Mouse (Mus musculus) midbrain, embryonic 11.5 days (tissue): ENCODE measurements around the gene Harbi1. TPM values are rescaled to one million over a fixed set of nuclear protein-coding genes. Genes with fewer than 3 reads are reported as not detected.

ENCODE experiments used
- ATAC-seq: fragments of 200-750 bp; cut with Nextera tagmentation; 2 replicates; pipeline ENCODE4 v1.8.0; 2017; ENCODE audit warnings: moderate TSS enrichment, moderate library complexity; ENCODE audit not compliant: low FRiP score
- DNase-seq: peaks from one replicate; pipeline ENCODE4 v3.0.0; 2015; ENCODE audit warnings: low spot score; ENCODE audit errors: missing footprints
- H3K27ac ChIP-seq: fragments of 300-500 bp; sonication (generic); 2 replicates; pipeline ENCODE4 v1.5.1; 2014; ENCODE audit warnings: low read depth, low read length
- H3K27me3 ChIP-seq: fragments of 300-500 bp; sonication (generic); 2 replicates; pipeline ENCODE4 v1.6.1; 2014; ENCODE audit warnings: mild to moderate bottlenecking, low read length, moderate library complexity, mixed read lengths; ENCODE audit not compliant: control insufficient read depth, insufficient read depth
- H3K36me3 ChIP-seq: fragments of 300-500 bp; sonication (generic); 2 replicates; pipeline ENCODE4 v1.6.1; 2014; ENCODE audit warnings: mild to moderate bottlenecking, low read length, moderate library complexity, mixed read lengths; ENCODE audit not compliant: control insufficient read depth, insufficient read depth
- H3K4me1 ChIP-seq: fragments of 300-500 bp; sonication (generic); 2 replicates; pipeline ENCODE4 v1.6.1; 2014; ENCODE audit warnings: low read length; ENCODE audit not compliant: control insufficient read depth, insufficient read depth
- H3K4me2 ChIP-seq: fragments of 300-500 bp; sonication (generic); 2 replicates; pipeline ENCODE4 v1.6.1; 2014; ENCODE audit warnings: mild to moderate bottlenecking, moderate library complexity
- H3K4me3 ChIP-seq: fragments of 300-500 bp; sonication (generic); 2 replicates; pipeline ENCODE4 v1.5.1; 2014; ENCODE audit warnings: low read depth, low read length
- H3K9ac ChIP-seq: fragments of 300-500 bp; sonication (generic); 2 replicates; pipeline ENCODE4 v1.6.1; 2014; ENCODE audit warnings: low read length
- H3K9me3 ChIP-seq: fragments of 300-500 bp; sonication (generic); 2 replicates; pipeline ENCODE4 v1.6.1; 2016; ENCODE audit warnings: low read length; ENCODE audit not compliant: control insufficient read depth
- WGBS: fragments of 180-500 bp; shearing (Covaris S2); extraction: QIAGEN DNeasy Blood & Tissue Kit; methylation state at CpG from one replicate; pipeline ENCODE4 v1.1.7; 2014; 5-methylcytosine and 5-hydroxymethylcytosine counted together
- polyA plus RNA-seq: library from polyadenylated mRNA; unstranded; fragments of >200 nt; fragmentation: Nextera tagmentation; extraction: Ambion mirVana; gene quantifications from 2 replicates; pipeline ENCODE4 v1.2.1, GENCODE M21; 2014

Gene Harbi1
- polyA plus RNA-seq, 1 experiment from 2014 or later = 18.0 TPM

- H3K4me1 ChIP-seq = peaks cover 4% of the 10 kb centered on the region
- no peaks in the 10 kb centered on the region for H3K9me3 ChIP-seq
- H3K36me3 ChIP-seq = no peaks in the 10 kb centered on the region
- H3K9ac ChIP-seq = no peak overlapping the region
- 84% methylated on average over 6 of the region's 6 CpGs for WGBS
- ATAC-seq = no peak
- no peaks in the 10 kb centered on the region for H3K27me3 ChIP-seq
- H3K27ac ChIP-seq = no peak overlapping the region
- no peak overlapping the region for H3K4me3 ChIP-seq
- no peak overlapping the region for H3K4me2 ChIP-seq
- DNase-seq = no peak
These were observed 4.9 kb upstream of the Harbi1 start for GRCm38 (mm10) chr2:91705736-91706135.

DNA sequence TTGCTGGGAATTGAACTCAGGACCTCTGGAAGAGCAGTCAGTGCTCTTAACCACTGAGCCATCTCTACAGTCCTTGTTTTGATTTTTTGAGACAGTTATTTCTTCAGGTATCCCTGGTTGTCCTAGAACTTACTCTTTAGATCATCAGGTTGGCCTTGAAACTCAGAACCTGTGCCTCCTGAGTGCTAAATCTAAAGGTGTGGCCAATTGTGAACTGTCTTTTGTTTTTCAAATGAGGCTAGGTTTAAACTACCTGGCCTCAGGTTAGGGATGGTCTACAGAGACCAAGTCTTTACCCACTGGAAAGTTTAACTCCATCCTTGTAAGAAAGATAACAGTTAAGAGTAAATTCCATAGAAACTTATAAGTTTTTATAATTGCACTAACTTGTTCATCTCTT is 4.2 kb upstream of the Harbi1 start:
- H3K27me3 ChIP-seq = no peaks in the 10 kb centered on the region
- DNase-seq = no peak
- peaks cover 5% of the 10 kb centered on the region for H3K4me1 ChIP-seq
- H3K36me3 ChIP-seq = no peaks in the 10 kb centered on the region
- no peaks in the 10 kb centered on the region for H3K9me3 ChIP-seq
- H3K4me3 ChIP-seq = no peak overlapping the region
- no peak for ATAC-seq
- no peak overlapping the region for H3K4me2 ChIP-seq
- no peak overlapping the region for H3K9ac ChIP-seq
- no peak overlapping the region for H3K27ac ChIP-seq

- Histone ChIP-seq H3K4me3 (no peak overlapping the region), H3K9me3 (no peaks in the 10 kb centered on the region), H3K27ac (no peak overlapping the region), H3K27me3 (no peaks in the 10 kb centered on the region), H3K36me3 (no peaks in the 10 kb centered on the region), H3K9ac (no peak overlapping the region), H3K4me2 (no peak overlapping the region), H3K4me1 (peaks cover 8% of the 10 kb centered on the region)
- WGBS = 91% methylated on average over 6 of the region's 6 CpGs
- no peak for DNase-seq
- ATAC-seq = no peak
These were observed 2.3 kb upstream of the Harbi1 start for GRCm38 (mm10) chr2:91708361-91708760.

DNA sequence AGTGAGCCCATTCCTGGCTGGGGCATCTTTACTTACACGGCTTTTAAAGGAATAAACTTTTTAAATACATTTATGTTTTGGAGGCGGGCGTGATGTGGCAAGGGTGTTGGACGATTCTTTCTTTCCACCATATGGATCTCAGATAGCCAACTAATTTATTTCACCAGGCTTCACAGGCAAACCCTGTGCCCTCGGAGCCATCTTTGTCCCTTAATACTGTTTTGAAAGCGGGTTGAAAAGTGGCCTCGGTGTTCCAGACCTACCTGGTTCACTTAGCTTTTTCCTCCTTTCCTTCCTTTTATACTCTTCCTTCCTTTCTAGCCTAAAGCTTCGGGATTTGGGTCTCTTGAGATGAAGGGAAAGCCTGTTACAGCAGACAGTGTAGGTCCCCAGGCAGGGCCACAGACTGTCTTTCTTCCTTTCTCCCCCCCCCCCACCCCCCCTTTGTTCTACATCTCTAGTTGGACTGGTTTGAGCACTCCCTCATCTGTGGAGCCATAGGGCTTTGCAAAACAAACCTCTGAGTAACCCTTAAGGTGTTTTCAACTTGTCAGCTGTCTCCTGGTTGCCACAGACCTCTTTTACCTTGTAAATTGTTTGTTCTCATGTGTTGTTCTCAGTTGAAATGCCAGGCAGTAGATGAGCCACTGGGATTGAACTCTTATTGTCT is 739 bp downstream of the Harbi1 start:
- H3K9ac ChIP-seq = peak overlapping the region; percentile 72
- DNase-seq (no peak), ATAC-seq (no peak)
- H3K4me1 ChIP-seq = peaks cover 8% of the 10 kb centered on the region
- H3K9me3 ChIP-seq = no peaks in the 10 kb centered on the region
- H3K36me3 ChIP-seq = no peaks in the 10 kb centered on the region
- 6% methylated on average over 8 of the region's 8 CpGs for WGBS
- no peaks in the 10 kb centered on the region for H3K27me3 ChIP-seq
- H3K27ac ChIP-seq = peak overlapping the region; percentile 22; the same call in 1 of the 2 replicates
- peak overlapping the region; percentile 78 for H3K4me2 ChIP-seq
- H3K4me3 ChIP-seq = peak overlapping the region; percentile 73

GRCm38 (mm10) chr2:91714921-91715320 is 4.3 kb downstream of the Harbi1 start:
- Histone ChIP-seq H3K4me3 (no peak overlapping the region), H3K27ac (no peak overlapping the region), H3K4me1 (peaks cover 4% of the 10 kb centered on the region; the same call in 1 of the 2 replicates), H3K9ac (no peak overlapping the region), H3K36me3 (no peaks in the 10 kb centered on the region), H3K9me3 (no peaks in the 10 kb centered on the region), H3K27me3 (no peaks in the 10 kb centered on the region), H3K4me2 (no peak overlapping the region)
- DNase-seq (no peak), ATAC-seq (no peak)
- 72% methylated on average over 1 of the region's 1 CpGs for WGBS

- H3K4me2 ChIP-seq = no peak overlapping the region
- H3K27me3 ChIP-seq = no peaks in the 10 kb centered on the region
- no peaks in the 10 kb centered on the region for H3K9me3 ChIP-seq
- H3K4me3 ChIP-seq = no peak overlapping the region
- no peaks in the 10 kb centered on the region for H3K36me3 ChIP-seq
- H3K9ac ChIP-seq = no peak overlapping the region
- WGBS = 83% methylated on average over 6 of the region's 6 CpGs
- H3K27ac ChIP-seq = no peak overlapping the region
- DNase-seq = no peak
- ATAC-seq = no peak
- H3K4me1 ChIP-seq = no peaks in the 10 kb centered on the region
These were observed 7.6 kb downstream of the Harbi1 start for GRCm38 (mm10) chr2:91718276-91718675.

- H3K9me3 ChIP-seq = no peaks in the 10 kb centered on the region
- H3K4me2 ChIP-seq = no peak overlapping the region
- DNase-seq (no peak), ATAC-seq (no peak)
- H3K36me3 ChIP-seq = no peaks in the 10 kb centered on the region
- H3K27me3 ChIP-seq = no peaks in the 10 kb centered on the region
- WGBS = 78% methylated on average over 4 of the region's 4 CpGs
- no peak overlapping the region for H3K9ac ChIP-seq
- H3K4me1 ChIP-seq = no peaks in the 10 kb centered on the region
- H3K27ac ChIP-seq = no peak overlapping the region
- no peak overlapping the region for H3K4me3 ChIP-seq
These were observed 12.7 kb downstream of the Harbi1 start for GRCm38 (mm10) chr2:91723382-91723781.

DNA sequence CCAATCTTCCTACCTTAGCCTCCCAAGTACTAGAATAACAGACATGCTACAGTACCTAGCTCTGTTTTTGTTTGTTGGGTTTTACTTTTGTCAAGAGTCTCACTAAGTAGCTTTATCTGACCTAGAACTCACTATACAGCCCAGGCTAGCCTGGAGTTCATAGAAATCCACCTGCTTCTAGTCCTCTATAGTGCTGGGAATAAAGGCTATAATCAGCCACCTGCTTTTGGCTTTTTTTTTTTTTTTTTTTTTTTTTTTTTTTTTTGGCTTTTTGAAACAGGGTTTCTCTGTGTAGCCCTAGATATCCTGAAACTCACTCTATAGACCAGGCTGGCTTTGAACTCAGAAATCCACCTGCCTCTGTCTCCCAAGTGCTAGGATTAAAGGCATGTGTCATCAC is 13.3 kb downstream of the Harbi1 start:
- Histone ChIP-seq H3K9ac (no peak overlapping the region), H3K27ac (no peak overlapping the region), H3K9me3 (no peaks in the 10 kb centered on the region), H3K27me3 (no peaks in the 10 kb centered on the region), H3K4me3 (no peak overlapping the region), H3K4me2 (no peak overlapping the region), H3K36me3 (no peaks in the 10 kb centered on the region), H3K4me1 (no peaks in the 10 kb centered on the region)
- no peak for ATAC-seq
- no peak for DNase-seq

DNA sequence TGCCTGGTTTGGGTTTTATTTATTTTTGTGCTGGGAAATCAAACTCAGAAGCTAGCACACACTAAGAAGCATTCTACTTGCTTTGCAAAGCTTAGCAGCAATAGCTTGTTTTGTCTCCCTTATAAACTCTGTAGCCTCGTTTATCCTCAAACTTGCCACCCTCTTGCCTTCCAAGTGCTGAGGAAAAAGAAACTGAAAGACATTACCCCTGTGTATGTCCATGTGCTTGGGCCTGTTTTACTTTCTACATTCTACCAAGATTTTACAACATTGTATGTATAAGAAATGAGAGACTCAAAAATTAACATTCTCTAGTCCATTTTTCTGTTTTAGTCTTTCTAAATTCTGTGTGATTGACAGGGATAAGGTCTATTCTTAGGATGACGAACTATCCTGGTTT is 14.1 kb downstream of the Harbi1 start:
- no peak overlapping the region for H3K9ac ChIP-seq
- DNase-seq = no peak
- H3K4me1 ChIP-seq = no peaks in the 10 kb centered on the region
- no peak overlapping the region for H3K4me2 ChIP-seq
- H3K27me3 ChIP-seq = no peaks in the 10 kb centered on the region
- ATAC-seq = no peak
- no peak overlapping the region for H3K27ac ChIP-seq
- no peak overlapping the region for H3K4me3 ChIP-seq
- H3K9me3 ChIP-seq = no peaks in the 10 kb centered on the region
- 62% methylated on average over 2 of the region's 2 CpGs for WGBS
- no peaks in the 10 kb centered on the region for H3K36me3 ChIP-seq
